Mouse (Mus musculus): ENCODE measurements around the gene Gm20458. TPM values are rescaled to one million over a fixed set of nuclear protein-coding genes. Genes with fewer than 3 reads are reported as not detected.

The Gm20458 gene
- polyA plus RNA-seq, 1 experiment = not detected

DNA sequence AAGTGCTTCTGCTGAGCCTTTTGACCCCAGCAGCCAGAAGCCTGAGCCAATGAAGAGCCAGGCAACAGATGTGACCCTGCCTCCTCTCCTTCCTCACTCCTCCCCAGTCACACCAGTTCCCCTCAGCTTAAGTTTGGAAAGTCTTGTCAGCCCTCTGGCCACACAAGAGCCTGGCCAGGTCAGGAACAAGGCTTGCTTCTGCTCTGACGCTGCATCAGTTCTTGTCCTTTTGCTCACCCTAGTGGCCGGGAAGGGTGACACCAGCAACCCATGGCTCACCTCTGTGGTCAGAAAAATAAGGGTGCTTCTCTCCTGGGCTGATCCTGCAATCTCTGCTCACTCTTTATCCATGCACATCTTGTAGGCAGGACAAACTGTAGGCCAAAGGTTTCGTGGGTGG lies 60.0 kb downstream of the Gm20458 start:
- no peak overlapping the region for H3K27ac ChIP-seq (ENCODE audit: insufficient read depth, low read length)
- H3K4me1 ChIP-seq (ENCODE audit: control insufficient read depth, insufficient read depth, low read length) = peaks cover 4% of the 10 kb centered on the region
- H3K4me3 ChIP-seq (ENCODE audit: low read depth, low read length) = no peak overlapping the region
- H3K27me3 ChIP-seq (ENCODE audit: control insufficient read depth, insufficient read depth, low read length, poor library complexity, severe bottlenecking) = no peaks in the 10 kb centered on the region
- H3K9ac ChIP-seq (ENCODE audit: low read depth, poor library complexity, severe bottlenecking) = 0 out of 2 replicates have a peak overlapping the region, but pooled peaks have one; percentile 1
- H3K36me3 ChIP-seq (ENCODE audit: control insufficient read depth, insufficient read depth, low read length, poor library complexity, severe bottlenecking) = no peaks in the 10 kb centered on the region
- TF ChIP-seq CTCF (IDR thresholded peaks at IDR 0.05; ENCODE audit: low read depth, low read length) (peak; percentile 86), EP300 (IDR thresholded peaks at IDR 0.05; ENCODE audit: insufficient read depth, low read depth, low read length) (no peak)
- H3K9me3 ChIP-seq (replicated peaks; ENCODE audit: control insufficient read depth, insufficient read depth, low read length, poor library complexity, severe bottlenecking) = peaks cover 12% of the 10 kb centered on the region

DNA sequence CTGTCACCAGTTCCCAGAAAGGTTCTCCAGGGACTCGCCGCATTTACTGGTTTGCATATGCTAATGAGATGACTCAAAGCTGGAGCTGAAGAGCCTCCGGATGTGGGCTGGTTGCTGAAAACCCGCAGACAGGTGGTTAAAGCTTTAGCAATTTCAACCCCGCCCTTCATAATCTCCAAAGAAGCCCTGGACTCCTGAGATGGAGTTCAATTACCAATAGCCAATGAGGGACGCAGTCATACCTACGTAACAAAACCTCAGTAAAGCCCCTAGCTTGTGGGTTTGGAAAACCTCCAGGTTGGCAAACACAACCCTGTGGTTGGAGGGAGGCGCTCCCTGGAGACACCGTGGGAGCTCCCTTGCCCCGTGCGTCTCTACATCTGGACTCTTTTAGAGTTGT lies 61.1 kb downstream of the Gm20458 start:
- H3K36me3 ChIP-seq (ENCODE audit: control insufficient read depth, insufficient read depth, low read length, poor library complexity, severe bottlenecking) = no peaks in the 10 kb centered on the region
- TF ChIP-seq EP300 (IDR thresholded peaks at IDR 0.05; ENCODE audit: insufficient read depth, low read depth, low read length) (peak; percentile 75), CTCF (IDR thresholded peaks at IDR 0.05; ENCODE audit: low read depth, low read length) (no peak), POLR2A (IDR thresholded peaks at IDR 0.05; ENCODE audit: insufficient read depth, low read length) (no peak)

DNA sequence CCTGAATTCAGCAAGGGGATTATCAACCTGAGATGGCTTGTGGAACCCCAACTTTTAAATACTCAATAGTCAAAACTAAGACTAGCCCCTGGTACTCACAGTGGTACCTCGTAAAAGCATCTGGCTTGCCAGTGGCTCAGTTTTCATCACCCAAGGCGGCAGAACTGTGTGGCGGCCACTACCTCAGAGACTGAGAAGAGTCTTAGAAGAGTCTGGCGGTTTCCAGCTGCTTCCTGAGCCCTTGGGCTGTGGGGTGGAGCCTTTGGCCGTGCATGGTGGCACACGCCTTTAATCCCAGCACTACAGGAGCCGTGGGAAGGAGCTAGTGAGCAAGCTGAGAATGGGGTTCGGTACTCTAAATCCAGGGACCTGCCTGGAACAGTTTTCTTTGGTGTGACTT lies 61.5 kb downstream of the Gm20458 start:
- TF ChIP-seq EP300 (IDR thresholded peaks at IDR 0.05; ENCODE audit: insufficient read depth, low read depth, low read length) (no peak), POLR2A (IDR thresholded peaks at IDR 0.05; ENCODE audit: insufficient read depth, low read length) (no peak), CTCF (IDR thresholded peaks at IDR 0.05; ENCODE audit: low read depth, low read length) (no peak)
- H3K36me3 ChIP-seq (ENCODE audit: control insufficient read depth, insufficient read depth, low read length, poor library complexity, severe bottlenecking) = no peaks in the 10 kb centered on the region
- peaks cover 14% of the 10 kb centered on the region for H3K9me3 ChIP-seq (replicated peaks; ENCODE audit: control insufficient read depth, insufficient read depth, low read length, poor library complexity, severe bottlenecking)
- H3K4me1 ChIP-seq (ENCODE audit: control insufficient read depth, insufficient read depth, low read length) = peaks cover 4% of the 10 kb centered on the region
- 0 out of 2 replicates have a peak overlapping the region, but pooled peaks have one; percentile 22 for H3K9ac ChIP-seq (ENCODE audit: low read depth, poor library complexity, severe bottlenecking)
- no peaks in the 10 kb centered on the region for H3K27me3 ChIP-seq (ENCODE audit: control insufficient read depth, insufficient read depth, low read length, poor library complexity, severe bottlenecking)
- H3K4me3 ChIP-seq (ENCODE audit: low read depth, low read length) = no peak overlapping the region
- peak overlapping the region; percentile 72 for H3K27ac ChIP-seq (ENCODE audit: insufficient read depth, low read length)

More for the DNA sequence above, 61.1 kb downstream of the Gm20458 start:
- H3K9me3 ChIP-seq (replicated peaks; ENCODE audit: control insufficient read depth, insufficient read depth, low read length, poor library complexity, severe bottlenecking) = peaks cover 14% of the 10 kb centered on the region
- no peaks in the 10 kb centered on the region for H3K27me3 ChIP-seq (ENCODE audit: control insufficient read depth, insufficient read depth, low read length, poor library complexity, severe bottlenecking)
- peaks cover 4% of the 10 kb centered on the region for H3K4me1 ChIP-seq (ENCODE audit: control insufficient read depth, insufficient read depth, low read length)
- 0 out of 2 replicates have a peak overlapping the region, but pooled peaks have one; percentile 3 for H3K4me3 ChIP-seq (ENCODE audit: low read depth, low read length)
- peak overlapping the region; percentile 72 for H3K27ac ChIP-seq (ENCODE audit: insufficient read depth, low read length)
- peak overlapping the region; percentile 22; the same call in 1 of the 2 replicates for H3K9ac ChIP-seq (ENCODE audit: low read depth, poor library complexity, severe bottlenecking)

DNA sequence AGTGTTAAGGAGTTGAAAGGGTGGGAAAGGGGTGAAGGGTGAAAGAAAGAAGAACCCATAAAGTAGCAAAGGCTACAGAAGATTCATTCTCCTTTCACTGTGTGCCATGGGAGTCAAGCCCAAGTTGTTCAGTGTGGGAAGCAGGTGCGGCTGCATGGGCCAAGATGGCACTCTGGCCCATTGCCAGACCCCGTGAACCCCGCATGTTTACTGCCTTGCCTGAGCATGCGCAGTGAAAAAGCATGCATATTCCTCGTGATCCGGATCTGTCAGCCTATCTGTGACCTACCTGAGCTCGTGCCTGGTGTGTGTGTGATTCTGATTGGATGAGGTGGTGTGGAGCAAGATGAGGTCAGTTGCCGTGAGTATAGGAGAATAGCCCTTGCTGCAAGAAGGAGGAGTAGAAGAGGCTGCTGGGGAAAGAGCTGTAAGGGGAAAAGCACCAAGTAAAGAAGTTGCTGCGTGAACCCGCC lies 62.6 kb downstream of the Gm20458 start:
- no peak overlapping the region for H3K9ac ChIP-seq (ENCODE audit: low read depth, poor library complexity, severe bottlenecking)

GRCm38 (mm10) chr2:164528557-164528956 lies 67.8 kb downstream of the Gm20458 start:
- no peaks in the 10 kb centered on the region for H3K27me3 ChIP-seq (ENCODE audit: control insufficient read depth, insufficient read depth, low read length, poor library complexity, severe bottlenecking)
- no peak overlapping the region for H3K9ac ChIP-seq (ENCODE audit: low read depth, poor library complexity, severe bottlenecking)
- no peak for TF ChIP-seq POLR2A (IDR thresholded peaks at IDR 0.05; ENCODE audit: insufficient read depth, low read length)
- no peak for TF ChIP-seq CTCF (IDR thresholded peaks at IDR 0.05; ENCODE audit: low read depth, low read length)
- TF ChIP-seq EP300 (IDR thresholded peaks at IDR 0.05; ENCODE audit: insufficient read depth, low read depth, low read length) = no peak
- H3K9me3 ChIP-seq (replicated peaks; ENCODE audit: control insufficient read depth, insufficient read depth, low read length, poor library complexity, severe bottlenecking) = peaks cover 14% of the 10 kb centered on the region
- no peak overlapping the region for H3K27ac ChIP-seq (ENCODE audit: insufficient read depth, low read length)
- H3K36me3 ChIP-seq (ENCODE audit: control insufficient read depth, insufficient read depth, low read length, poor library complexity, severe bottlenecking) = no peaks in the 10 kb centered on the region
- H3K4me1 ChIP-seq (ENCODE audit: control insufficient read depth, insufficient read depth, low read length) = peaks cover 3% of the 10 kb centered on the region
- H3K4me3 ChIP-seq (ENCODE audit: low read depth, low read length) = no peak overlapping the region

More for the DNA sequence above, 62.6 kb downstream of the Gm20458 start:
- H3K4me3 ChIP-seq (ENCODE audit: low read depth, low read length) = no peak overlapping the region
- peaks cover 4% of the 10 kb centered on the region for H3K4me1 ChIP-seq (ENCODE audit: control insufficient read depth, insufficient read depth, low read length)
- no peaks in the 10 kb centered on the region for H3K27me3 ChIP-seq (ENCODE audit: control insufficient read depth, insufficient read depth, low read length, poor library complexity, severe bottlenecking)
- H3K36me3 ChIP-seq (ENCODE audit: control insufficient read depth, insufficient read depth, low read length, poor library complexity, severe bottlenecking) = no peaks in the 10 kb centered on the region
- peaks cover 14% of the 10 kb centered on the region for H3K9me3 ChIP-seq (replicated peaks; ENCODE audit: control insufficient read depth, insufficient read depth, low read length, poor library complexity, severe bottlenecking)
- TF ChIP-seq POLR2A (IDR thresholded peaks at IDR 0.05; ENCODE audit: insufficient read depth, low read length) (no peak), CTCF (IDR thresholded peaks at IDR 0.05; ENCODE audit: low read depth, low read length) (no peak), EP300 (IDR thresholded peaks at IDR 0.05; ENCODE audit: insufficient read depth, low read depth, low read length) (no peak)
- H3K27ac ChIP-seq (ENCODE audit: insufficient read depth, low read length) = no peak overlapping the region

DNA sequence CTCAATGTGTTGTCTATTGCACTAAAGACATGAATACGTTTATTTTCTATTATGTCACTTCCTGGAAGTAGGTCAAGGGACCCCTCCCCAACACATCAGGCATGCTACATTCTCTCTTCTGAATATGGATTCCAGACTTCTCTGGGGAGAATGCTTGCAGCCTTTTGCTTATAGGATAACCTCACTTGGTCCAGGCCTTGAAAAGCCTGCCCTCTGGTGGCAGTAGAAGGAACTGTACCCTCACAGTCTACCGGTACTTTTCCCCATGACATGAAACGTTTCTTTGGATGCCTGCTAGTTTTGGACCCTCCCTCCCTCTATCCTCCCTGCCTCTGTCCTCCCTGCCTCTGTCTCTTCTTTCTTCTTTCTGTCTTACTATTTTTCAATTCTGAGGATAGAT lies 70.4 kb downstream of the Gm20458 start:
- no peaks in the 10 kb centered on the region; the same call in 1 of the 2 replicates for H3K9me3 ChIP-seq (replicated peaks; ENCODE audit: control insufficient read depth, insufficient read depth, low read length, poor library complexity, severe bottlenecking)
- no peak overlapping the region for H3K27ac ChIP-seq (ENCODE audit: insufficient read depth, low read length)
- H3K27me3 ChIP-seq (ENCODE audit: control insufficient read depth, insufficient read depth, low read length, poor library complexity, severe bottlenecking) = no peaks in the 10 kb centered on the region
- H3K4me1 ChIP-seq (ENCODE audit: control insufficient read depth, insufficient read depth, low read length) = peaks cover 3% of the 10 kb centered on the region
- no peaks in the 10 kb centered on the region for H3K36me3 ChIP-seq (ENCODE audit: control insufficient read depth, insufficient read depth, low read length, poor library complexity, severe bottlenecking)
- H3K4me3 ChIP-seq (ENCODE audit: low read depth, low read length) = no peak overlapping the region
- H3K9ac ChIP-seq (ENCODE audit: low read depth, poor library complexity, severe bottlenecking) = no peak overlapping the region
- TF ChIP-seq CTCF (IDR thresholded peaks at IDR 0.05; ENCODE audit: low read depth, low read length) = peak; percentile 46
- TF ChIP-seq EP300 (IDR thresholded peaks at IDR 0.05; ENCODE audit: insufficient read depth, low read depth, low read length) = no peak
- no peak for TF ChIP-seq POLR2A (IDR thresholded peaks at IDR 0.05; ENCODE audit: insufficient read depth, low read length)
